Mouse (Mus musculus) midbrain, embryonic 14.5 days (tissue): ENCODE results near the gene Tex9. TPM values are rescaled to one million over a fixed set of nuclear protein-coding genes. Genes with fewer than 3 reads are reported as not detected.
"Not testable (repeated sequence)": the region's sequence is repeated elsewhere in the genome, so short reads cannot be mapped to it uniquely, and the experiment has no call there.

Experiments
- ATAC-seq: fragments of 200-750 bp; cut with Nextera tagmentation; 2 replicates; pipeline ENCODE4 v1.8.0; 2017; ENCODE audit warnings: moderate number of reproducible peaks, moderate library complexity; ENCODE audit not compliant: low FRiP score, low TSS enrichment
- DNase-seq: peaks from one replicate; pipeline ENCODE4 v3.0.0-alpha.2; 2015
- H3K27ac ChIP-seq: fragments of 300-500 bp; sonication (generic); replicated peaks from 2 replicates; pipeline ENCODE4 v1.5.1; 2014; ENCODE audit warnings: mild to moderate bottlenecking, low read depth, low read length, moderate library complexity
- H3K27me3 ChIP-seq: fragments of 300-500 bp; sonication (generic); 2 replicates; pipeline ENCODE4 v1.6.1; 2014; ENCODE audit warnings: low read length, control low read depth, mixed read lengths; ENCODE audit not compliant: control insufficient read depth, insufficient read depth
- H3K36me3 ChIP-seq: fragments of 300-500 bp; sonication (generic); 2 replicates; pipeline ENCODE4 v1.6.1; 2014; ENCODE audit warnings: low read length, control low read depth; ENCODE audit not compliant: control insufficient read depth, insufficient read depth
- H3K4me1 ChIP-seq: fragments of 300-500 bp; sonication (generic); 2 replicates; pipeline ENCODE4 v1.6.1; 2014; ENCODE audit warnings: mild to moderate bottlenecking, antibody characterized with exemption, low read length, control low read depth; ENCODE audit not compliant: control insufficient read depth, insufficient read depth
- H3K4me2 ChIP-seq: fragments of 300-500 bp; sonication (generic); 2 replicates; pipeline ENCODE4 v1.6.1; 2014; ENCODE audit warnings: mild to moderate bottlenecking, low read length, moderate library complexity
- H3K4me3 ChIP-seq: fragments of 300-500 bp; sonication (generic); replicated peaks from 2 replicates; pipeline ENCODE4 v1.5.1; 2014; ENCODE audit warnings: low read depth, low read length
- H3K9ac ChIP-seq: fragments of 300-500 bp; sonication (generic); replicated peaks from 2 replicates; pipeline ENCODE4 v1.6.1; 2014; ENCODE audit warnings: mild to moderate bottlenecking, low read length, moderate library complexity
- H3K9me3 ChIP-seq: fragments of 300-500 bp; sonication (generic); 2 replicates; pipeline ENCODE4 v1.6.1; 2016; ENCODE audit warnings: low read length, control low read depth, mixed read lengths; ENCODE audit not compliant: control insufficient read depth
- WGBS: fragments of 180-500 bp; shearing (Covaris S2); extraction: QIAGEN DNeasy Blood & Tissue Kit; methylation state at CpG from one replicate; pipeline ENCODE4 v1.1.7; 2014; 5-methylcytosine and 5-hydroxymethylcytosine counted together
- microRNA-seq: library from miRNA; unstranded; fragments of <30 nt; microRNA quantifications from one replicate; pipeline ENCODE4, GENCODE M21; 2016
- polyA plus RNA-seq: library from polyadenylated mRNA; unstranded; fragments of >200 nt; fragmentation: Nextera tagmentation; extraction: Ambion mirVana; gene quantifications from 2 replicates; pipeline ENCODE4 v1.2.1, GENCODE M21; 2014

Tex9 gene
- polyA plus RNA-seq, 1 experiment from 2014 or later, result 39.7 TPM

- Histone ChIP-seq H3K27me3 (no peaks in the 10 kb centered on the region), H3K4me1 (no peaks in the 10 kb centered on the region), H3K9ac (no peak overlapping the region), H3K4me2 (no peak overlapping the region), H3K4me3 (no peak overlapping the region), H3K27ac (no peak overlapping the region), H3K36me3 (no peaks in the 10 kb centered on the region), H3K9me3 (no peaks in the 10 kb centered on the region)
- ATAC-seq, result no peak
- no peak for DNase-seq
- WGBS, result 48% methylated on average over 6 of the region's 6 CpGs
Observed at GRCm38 (mm10) chr9:72403421-72403820, 88.6 kb downstream of the Tex9 start.

- not testable (repeated sequence) for H3K27me3 ChIP-seq, H3K36me3 ChIP-seq, DNase-seq, H3K4me1 ChIP-seq, ATAC-seq, H3K27ac ChIP-seq, H3K9me3 ChIP-seq, H3K4me2 ChIP-seq, H3K4me3 ChIP-seq, H3K9ac ChIP-seq
- 72% methylated on average over 4 of the region's 4 CpGs for WGBS
Observed at GRCm38 (mm10) chr9:72401769-72402168, 90.2 kb downstream of the Tex9 start.

Small RNA genes lying within 50 kb of the gene (microRNA-seq; reads per million reads assigned to microRNA genes)
- gene Gm28010, result not detected

Other genes with a start within 250 kb of the Tex9 start
- gene Zfp280d, start 217.4 kb downstream of the Tex9 start, polyA plus RNA-seq, result 46.7 and 53.3 TPM in 2 replicates
- gene Mns1, start 54.2 kb downstream of the Tex9 start, polyA plus RNA-seq, result 4.9 and 10.3 TPM in 2 replicates
- 25.3 and 29.3 TPM in 2 replicates for gene Rfx7, start 40.0 kb upstream of the Tex9 start, polyA plus RNA-seq
- gene Nedd4, start 170.1 kb upstream of the Tex9 start, polyA plus RNA-seq, result 351 and 564 TPM in 2 replicates